Mouse (Mus musculus): ENCODE measurements around the gene Slco4a1.

Gene Slco4a1

GRCm38 (mm10) chr2:180445962-180446361, 10.1 kb upstream of the Slco4a1 start:
- no peak for DNase-seq (ENCODE audit: low spot score)

GRCm38 (mm10) chr2:180449007-180449406, 7.0 kb upstream of the Slco4a1 start:
- DNase-seq (ENCODE audit: low spot score), result no peak

GRCm38 (mm10) chr2:180450529-180450928, 5.5 kb upstream of the Slco4a1 start:
- no peak for DNase-seq (ENCODE audit: low spot score)

- no peak for DNase-seq (ENCODE audit: low spot score)
Measured at GRCm38 (mm10) chr2:180456705-180457104, 660 bp downstream of the Slco4a1 start.

- no peak for DNase-seq (ENCODE audit: low spot score)
Measured at GRCm38 (mm10) chr2:180457680-180458079, 1.6 kb downstream of the Slco4a1 start.

GRCm38 (mm10) chr2:180459437-180459836, 3.4 kb downstream of the Slco4a1 start:
- no peak for DNase-seq (ENCODE audit: low spot score)

- no peak for DNase-seq (ENCODE audit: low spot score)
Measured at GRCm38 (mm10) chr2:180460801-180461200, 4.8 kb downstream of the Slco4a1 start.

GRCm38 (mm10) chr2:180462593-180462992, 6.5 kb downstream of the Slco4a1 start:
- no peak for DNase-seq (ENCODE audit: low spot score)

- DNase-seq (ENCODE audit: low spot score), result no peak
Measured at GRCm38 (mm10) chr2:180466505-180466904, 10.5 kb downstream of the Slco4a1 start.

GRCm38 (mm10) chr2:180468871-180469270, 12.8 kb downstream of the Slco4a1 start:
- no peak for DNase-seq (ENCODE audit: low spot score)

- no peak for DNase-seq (ENCODE audit: low spot score)
Measured at GRCm38 (mm10) chr2:180469768-180470167, 13.7 kb downstream of the Slco4a1 start.

GRCm38 (mm10) chr2:180472306-180473079, 16.4 kb downstream of the Slco4a1 start:
- DNase-seq (ENCODE audit: low spot score), result no peak

- peak; percentile 29 for DNase-seq (ENCODE audit: low spot score)
Measured at GRCm38 (mm10) chr2:180473080-180473440, 17.0 kb downstream of the Slco4a1 start.

- DNase-seq (ENCODE audit: low spot score), result no peak
Measured at GRCm38 (mm10) chr2:180474864-180475263, 18.8 kb downstream of the Slco4a1 start.

- no peak for DNase-seq (ENCODE audit: low spot score)
Measured at GRCm38 (mm10) chr2:180482274-180482673, 26.2 kb downstream of the Slco4a1 start.

GRCm38 (mm10) chr2:180484882-180485281, 28.8 kb downstream of the Slco4a1 start:
- DNase-seq (ENCODE audit: low spot score), result no peak

GRCm38 (mm10) chr2:180485306-180485705, 29.3 kb downstream of the Slco4a1 start:
- no peak for DNase-seq (ENCODE audit: low spot score)

GRCm38 (mm10) chr2:180488210-180488751, 32.2 kb downstream of the Slco4a1 start:
- no peak for DNase-seq (ENCODE audit: low spot score)

- DNase-seq (ENCODE audit: low spot score), result no peak
Measured at GRCm38 (mm10) chr2:180495906-180496305, 39.9 kb downstream of the Slco4a1 start.

- DNase-seq (ENCODE audit: low spot score), result no peak
Measured at GRCm38 (mm10) chr2:180499741-180500140, 43.7 kb downstream of the Slco4a1 start, which contains the start of gene Ntsr1. Ntsr1 (plus strand) TSS chr2:180499976.

GRCm38 (mm10) chr2:180500726-180501125, 44.7 kb downstream of the Slco4a1 start:
- no peak for DNase-seq (ENCODE audit: low spot score)

- no peak for DNase-seq (ENCODE audit: low spot score)
Measured at GRCm38 (mm10) chr2:180501217-180501967, 45.3 kb downstream of the Slco4a1 start.

- no peak for DNase-seq (ENCODE audit: low spot score)
Measured at GRCm38 (mm10) chr2:180506281-180506680, 50.2 kb downstream of the Slco4a1 start.

Measured in yolk sac, embryonic 10.5 days (tissue).